Mouse (Mus musculus) spleen, postnatal 10 days (tissue): ENCODE data around the gene Apoa4.

Experiments used
- DNase-seq, 2 experiments: peaks; one replicate each; pipeline ENCODE4 v3.0.0; 2021 to 2022; ENCODE audit warnings: low spot score in 2 of 2

Apoa4 gene

GRCm38 (mm10) chr9:46272677-46273454 lies 32.4 kb downstream of the Apoa4 start, which contains the start of gene Zpr1:
Zpr1 (plus strand) TSS chr9:46273064.
- peak; percentile 72 to 89 for DNase-seq

- DNase-seq, result no peak
Measured at GRCm38 (mm10) chr9:46274494-46274893, 34.0 kb downstream of the Apoa4 start.

- peak; percentile 98 to 99 for DNase-seq
Measured at GRCm38 (mm10) chr9:46282631-46283436, 42.3 kb downstream of the Apoa4 start, which contains the start of gene Bud13. Bud13 (plus strand) TSS chr9:46283008.
